Mouse (Mus musculus): ENCODE data around the gene 1700025C18Rik. TPM values are rescaled to one million over a fixed set of nuclear protein-coding genes. Genes with fewer than 3 reads are reported as not detected.

1700025C18Rik gene
- polyA plus RNA-seq, 1 experiment from 2014 or later = not detected

- Histone ChIP-seq H3K36me3 (ENCODE audit: control insufficient read depth, insufficient read depth, low read length) (no peaks in the 10 kb centered on the region), H3K4me3 (ENCODE audit: low read depth, low read length) (no peak overlapping the region), H3K9me3 (ENCODE audit: control insufficient read depth, low read length) (no peaks in the 10 kb centered on the region), H3K27me3 (ENCODE audit: control insufficient read depth, insufficient read depth, low read length) (peaks cover 14% of the 10 kb centered on the region), H3K4me2 (ENCODE audit: low read depth, low read length) (no peak overlapping the region), H3K4me1 (ENCODE audit: control insufficient read depth, insufficient read depth, low read length) (peaks cover 31% of the 10 kb centered on the region), H3K27ac (ENCODE audit: low read depth, low read length) (no peak overlapping the region), H3K9ac (replicated peaks; ENCODE audit: low read depth, low read length) (no peak overlapping the region)
- ATAC-seq (ENCODE audit: low read depth) = no peak
- WGBS = 21% methylated on average over 9 of the region's 9 CpGs
These were observed 17.2 kb downstream of the 1700025C18Rik start for GRCm38 (mm10) chr2:165073381-165073781.

DNA sequence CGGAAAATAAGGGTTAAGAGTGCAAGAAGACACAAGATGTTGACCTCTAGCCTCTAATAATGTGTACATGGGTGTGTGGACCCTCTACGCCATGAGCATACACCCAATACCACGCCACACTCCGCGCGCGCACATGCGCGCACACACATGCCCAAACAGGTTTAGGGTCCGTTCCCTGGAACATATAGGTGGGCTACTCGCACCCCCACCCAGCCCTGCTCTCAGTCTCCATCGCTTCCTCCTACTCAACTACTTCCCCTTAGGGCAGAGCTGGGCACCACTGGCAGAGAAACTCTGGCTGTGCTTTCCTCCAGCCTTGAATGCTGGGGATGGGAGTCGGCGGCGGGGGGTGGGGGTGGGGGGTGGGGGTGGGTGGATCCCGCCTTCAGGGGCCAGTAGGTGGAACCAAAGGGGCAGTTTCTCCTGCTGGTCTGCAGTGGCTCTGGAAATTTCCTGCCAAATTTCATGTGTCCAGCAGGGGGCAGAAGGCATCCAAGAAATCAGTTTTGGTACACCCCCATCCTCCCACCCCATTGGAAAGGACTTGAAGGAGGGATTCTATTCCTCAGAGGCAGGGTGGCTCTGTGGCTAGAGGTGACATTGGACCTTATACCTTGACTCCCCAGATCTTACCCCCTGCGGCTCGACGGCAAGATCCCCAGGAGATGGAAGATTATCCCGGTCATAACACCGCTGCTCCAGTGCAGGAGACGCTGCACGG is 20.3 kb downstream of the 1700025C18Rik start:
- Histone ChIP-seq H3K4me2 (ENCODE audit: low read depth, low read length) (no peak overlapping the region; the same call in 1 of the 2 replicates), H3K27ac (ENCODE audit: low read depth, low read length) (no peak overlapping the region), H3K9ac (replicated peaks; ENCODE audit: low read depth, low read length) (no peak overlapping the region), H3K36me3 (ENCODE audit: control insufficient read depth, insufficient read depth, low read length) (no peaks in the 10 kb centered on the region), H3K27me3 (ENCODE audit: control insufficient read depth, insufficient read depth, low read length) (peaks cover 9% of the 10 kb centered on the region), H3K4me3 (ENCODE audit: low read depth, low read length) (no peak overlapping the region), H3K4me1 (ENCODE audit: control insufficient read depth, insufficient read depth, low read length) (0 out of 2 replicates have a peak, but pooled peaks cover 6% of the 10 kb centered on the region), H3K9me3 (ENCODE audit: control insufficient read depth, low read length) (no peaks in the 10 kb centered on the region)
- 23% methylated on average over 23 of the region's 23 CpGs for WGBS
- ATAC-seq (ENCODE audit: low read depth) = 0 out of 2 replicates have a peak, but pooled peaks have one; percentile 9

DNA sequence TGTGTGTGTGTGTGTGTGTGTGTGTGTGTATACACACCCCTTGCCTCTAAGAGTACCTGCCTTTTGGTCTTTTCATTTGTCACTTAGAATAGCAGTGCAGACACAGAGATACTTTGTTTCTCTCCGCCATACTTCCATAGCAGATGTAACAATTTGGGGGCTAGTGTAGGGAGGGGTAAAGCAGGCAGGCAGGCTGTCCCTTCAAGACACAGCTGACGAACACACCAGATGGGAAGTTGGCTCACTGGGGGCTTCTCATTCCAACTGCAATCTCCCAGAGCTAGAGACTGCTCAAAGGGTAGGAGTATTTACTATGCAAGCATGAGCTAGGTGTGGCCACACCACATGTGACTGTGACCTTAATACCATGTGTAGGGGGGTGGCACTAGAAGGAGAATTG is 21.7 kb downstream of the 1700025C18Rik start:
- no peaks in the 10 kb centered on the region for H3K36me3 ChIP-seq (ENCODE audit: control insufficient read depth, insufficient read depth, low read length)
- no peaks in the 10 kb centered on the region for H3K9me3 ChIP-seq (ENCODE audit: control insufficient read depth, low read length)
- H3K27me3 ChIP-seq (ENCODE audit: control insufficient read depth, insufficient read depth, low read length) = 0 out of 2 replicates have a peak, but pooled peaks cover 2% of the 10 kb centered on the region
- no peak overlapping the region for H3K4me3 ChIP-seq (ENCODE audit: low read depth, low read length)
- ATAC-seq (ENCODE audit: low read depth) = no peak
- WGBS = 63% methylated on average over 2 of the region's 2 CpGs
- H3K27ac ChIP-seq (ENCODE audit: low read depth, low read length) = no peak overlapping the region
- no peak overlapping the region for H3K4me2 ChIP-seq (ENCODE audit: low read depth, low read length)
- H3K4me1 ChIP-seq (ENCODE audit: control insufficient read depth, insufficient read depth, low read length) = 0 out of 2 replicates have a peak, but pooled peaks cover 6% of the 10 kb centered on the region
- no peak overlapping the region for H3K9ac ChIP-seq (replicated peaks; ENCODE audit: low read depth, low read length)

- Histone ChIP-seq H3K4me2 (ENCODE audit: low read depth, low read length) (no peak overlapping the region), H3K27me3 (ENCODE audit: control insufficient read depth, insufficient read depth, low read length) (no peaks in the 10 kb centered on the region), H3K4me1 (ENCODE audit: control insufficient read depth, insufficient read depth, low read length) (no peaks in the 10 kb centered on the region), H3K27ac (ENCODE audit: low read depth, low read length) (no peak overlapping the region), H3K9me3 (ENCODE audit: control insufficient read depth, low read length) (no peaks in the 10 kb centered on the region), H3K9ac (replicated peaks; ENCODE audit: low read depth, low read length) (no peak overlapping the region), H3K36me3 (ENCODE audit: control insufficient read depth, insufficient read depth, low read length) (no peaks in the 10 kb centered on the region), H3K4me3 (ENCODE audit: low read depth, low read length) (no peak overlapping the region)
- no peak for ATAC-seq (ENCODE audit: low read depth)
- WGBS = 35% methylated on average over 7 of the region's 7 CpGs
These were observed 26.1 kb downstream of the 1700025C18Rik start for GRCm38 (mm10) chr2:165064489-165064888.

- ATAC-seq (ENCODE audit: low read depth) = no peak
- no peaks in the 10 kb centered on the region for H3K4me1 ChIP-seq (ENCODE audit: control insufficient read depth, insufficient read depth, low read length)
- no peak overlapping the region for H3K9ac ChIP-seq (replicated peaks; ENCODE audit: low read depth, low read length)
- no peak overlapping the region for H3K4me3 ChIP-seq (ENCODE audit: low read depth, low read length)
- no peak overlapping the region for H3K27ac ChIP-seq (ENCODE audit: low read depth, low read length)
- no peak overlapping the region for H3K4me2 ChIP-seq (ENCODE audit: low read depth, low read length)
- no peaks in the 10 kb centered on the region for H3K36me3 ChIP-seq (ENCODE audit: control insufficient read depth, insufficient read depth, low read length)
- 84% methylated on average over 16 of the region's 16 CpGs for WGBS
- H3K9me3 ChIP-seq (ENCODE audit: control insufficient read depth, low read length) = no peaks in the 10 kb centered on the region
- H3K27me3 ChIP-seq (ENCODE audit: control insufficient read depth, insufficient read depth, low read length) = no peaks in the 10 kb centered on the region
These were observed 28.7 kb downstream of the 1700025C18Rik start for GRCm38 (mm10) chr2:165061638-165062433.

DNA sequence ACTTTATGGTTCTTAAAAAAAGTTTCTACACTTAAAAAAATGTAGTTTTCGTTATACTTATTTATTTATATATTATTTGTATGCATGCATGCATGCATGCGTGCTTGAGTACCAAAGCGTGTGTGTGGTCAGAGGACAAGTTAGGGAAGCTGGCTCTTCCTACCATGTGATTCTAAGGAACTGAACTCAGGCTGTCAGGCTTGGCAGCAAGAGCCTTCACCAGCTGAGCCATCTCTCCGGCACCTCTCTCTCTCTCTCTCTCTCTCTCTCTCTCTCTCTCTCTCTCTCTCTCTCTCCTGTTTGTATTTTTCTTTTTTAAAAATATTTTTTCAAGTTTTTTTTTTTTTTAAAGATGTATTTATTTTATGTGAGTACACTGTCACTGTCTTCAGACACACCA is 30.6 kb downstream of the 1700025C18Rik start:
- Histone ChIP-seq H3K36me3 (ENCODE audit: control insufficient read depth, insufficient read depth, low read length) (no peaks in the 10 kb centered on the region), H3K9me3 (ENCODE audit: control insufficient read depth, low read length) (no peaks in the 10 kb centered on the region), H3K4me2 (ENCODE audit: low read depth, low read length) (no peak overlapping the region), H3K27ac (ENCODE audit: low read depth, low read length) (no peak overlapping the region), H3K9ac (replicated peaks; ENCODE audit: low read depth, low read length) (no peak overlapping the region), H3K4me1 (ENCODE audit: control insufficient read depth, insufficient read depth, low read length) (no peaks in the 10 kb centered on the region), H3K4me3 (ENCODE audit: low read depth, low read length) (no peak overlapping the region), H3K27me3 (ENCODE audit: control insufficient read depth, insufficient read depth, low read length) (0 out of 2 replicates have a peak, but pooled peaks cover 2% of the 10 kb centered on the region)
- ATAC-seq (ENCODE audit: low read depth) = no peak
- 95% methylated on average over 4 of the region's 4 CpGs for WGBS

DNA sequence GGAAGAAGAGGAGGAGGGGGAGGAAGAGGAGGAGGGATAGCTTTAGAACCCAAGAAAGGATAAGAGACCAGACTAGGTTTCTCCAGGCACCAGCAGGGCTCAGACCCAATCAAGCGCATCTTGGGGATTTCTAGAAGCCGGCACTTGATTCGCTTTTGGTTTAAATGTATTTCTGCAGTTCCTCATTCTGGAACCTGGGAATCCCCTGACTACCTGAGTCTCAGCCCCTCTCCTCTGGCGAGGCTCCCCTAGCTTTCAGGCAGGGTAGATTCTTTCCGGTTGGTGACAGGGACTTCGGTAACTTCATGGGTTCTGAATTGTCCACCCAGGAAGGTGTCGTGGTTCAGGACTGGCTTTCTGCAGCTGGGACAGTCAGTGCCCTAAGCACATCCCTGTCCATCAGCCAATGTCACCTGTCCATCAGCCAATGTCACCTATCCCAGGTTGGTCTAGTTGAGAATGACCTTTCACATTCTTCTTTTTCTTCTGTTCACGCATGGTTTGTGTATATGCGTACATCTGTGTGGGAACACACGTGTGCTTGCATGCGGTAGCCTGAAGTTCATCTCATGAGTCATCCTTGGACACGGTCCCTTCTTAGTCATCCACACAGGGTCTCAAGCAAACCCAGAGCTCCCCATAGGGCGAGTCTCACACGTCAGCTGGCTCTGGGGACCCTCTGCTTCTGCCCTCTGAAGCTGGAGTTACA is 34.0 kb downstream of the 1700025C18Rik start:
- Histone ChIP-seq H3K4me1 (ENCODE audit: control insufficient read depth, insufficient read depth, low read length) (no peaks in the 10 kb centered on the region), H3K27me3 (ENCODE audit: control insufficient read depth, insufficient read depth, low read length) (0 out of 2 replicates have a peak, but pooled peaks cover 2% of the 10 kb centered on the region), H3K9me3 (ENCODE audit: control insufficient read depth, low read length) (no peaks in the 10 kb centered on the region), H3K9ac (replicated peaks; ENCODE audit: low read depth, low read length) (no peak overlapping the region), H3K27ac (ENCODE audit: low read depth, low read length) (no peak overlapping the region), H3K4me3 (ENCODE audit: low read depth, low read length) (no peak overlapping the region), H3K4me2 (ENCODE audit: low read depth, low read length) (peak overlapping the region; percentile 18; the same call in 1 of the 2 replicates), H3K36me3 (ENCODE audit: control insufficient read depth, insufficient read depth, low read length) (no peaks in the 10 kb centered on the region)
- no peak for ATAC-seq (ENCODE audit: low read depth)
- 86% methylated on average over 14 of the region's 14 CpGs for WGBS

DNA sequence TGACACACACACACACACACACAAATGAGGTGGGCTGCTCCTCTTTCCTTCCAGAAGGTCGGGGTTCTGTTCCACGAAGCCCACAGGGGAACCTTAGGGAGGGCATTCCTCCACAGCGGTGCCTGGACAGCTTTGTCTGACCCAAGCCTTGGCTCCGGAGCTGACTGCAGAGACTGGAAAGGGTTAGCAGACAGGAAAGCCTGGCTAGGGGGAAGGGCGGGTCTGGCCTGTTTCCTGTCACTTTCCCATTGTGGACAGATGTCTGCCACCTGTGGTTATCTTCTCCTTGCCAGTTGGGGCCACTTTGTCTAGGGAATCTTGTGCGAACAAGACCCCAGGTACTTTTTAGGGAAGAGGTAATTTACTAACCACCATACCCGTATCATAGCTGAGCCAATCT is 34.6 kb downstream of the 1700025C18Rik start:
- H3K9me3 ChIP-seq (ENCODE audit: control insufficient read depth, low read length) = no peaks in the 10 kb centered on the region
- H3K4me2 ChIP-seq (ENCODE audit: low read depth, low read length) = peak overlapping the region; percentile 18; the same call in 1 of the 2 replicates
- 12% methylated on average over 7 of the region's 7 CpGs for WGBS
- H3K36me3 ChIP-seq (ENCODE audit: control insufficient read depth, insufficient read depth, low read length) = no peaks in the 10 kb centered on the region
- H3K4me1 ChIP-seq (ENCODE audit: control insufficient read depth, insufficient read depth, low read length) = no peaks in the 10 kb centered on the region
- H3K9ac ChIP-seq (replicated peaks; ENCODE audit: low read depth, low read length) = no peak overlapping the region
- no peak overlapping the region for H3K27ac ChIP-seq (ENCODE audit: low read depth, low read length)
- peak overlapping the region; percentile 4; the same call in 1 of the 2 replicates for H3K4me3 ChIP-seq (ENCODE audit: low read depth, low read length)
- H3K27me3 ChIP-seq (ENCODE audit: control insufficient read depth, insufficient read depth, low read length) = 0 out of 2 replicates have a peak, but pooled peaks cover 2% of the 10 kb centered on the region
- no peak for ATAC-seq (ENCODE audit: low read depth)

Measured in neural tube, embryonic 14.5 days (tissue).